30 mouse cellular contexts compared by ENCODE assay signal in the genomic region with DNA sequence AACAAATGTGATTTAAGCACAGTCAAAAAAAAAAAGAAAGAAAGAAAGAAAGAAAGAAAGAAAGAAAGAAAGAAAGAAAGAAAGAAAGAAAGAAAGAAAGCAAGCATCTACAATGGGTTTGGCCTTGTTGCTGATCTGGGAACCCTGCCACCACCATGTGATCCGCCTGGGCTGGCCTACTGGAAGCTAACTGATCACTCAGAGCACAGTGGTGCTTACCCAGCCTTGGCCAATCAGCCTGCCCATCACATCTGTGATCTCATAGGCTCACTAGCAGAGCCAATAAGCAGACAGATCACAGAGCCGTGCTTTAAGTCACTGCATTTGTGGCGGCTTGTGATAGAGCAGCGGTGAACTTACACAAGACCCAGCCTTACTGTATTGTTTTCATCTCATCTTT. TPM values are rescaled to one million over a fixed set of nuclear protein-coding genes. Genes with fewer than 3 reads are reported as not detected.
DNase-seq lines count a peak whose midpoint lies in the region; ATAC-seq and TF ChIP-seq lines count a peak whose summit lies in the region.
"Had no signal": no experiment of that assay in that cellular context is flagged by ENCODE, and none has a peak within 500 bp of the region (broad histone marks: within the 10 kb centered on the region; RNA-seq: fewer than 3 reads in every experiment).

No protein-coding gene starts in this region.

- ATAC-seq in midbrain, embryonic 11.5 days (ENCODE audit: low FRiP score), result no peak
- no peak for ATAC-seq in midbrain, postnatal 0 days (ENCODE audit: low FRiP score)
- ATAC-seq in hindbrain, postnatal 0 days, result no peak
- ATAC-seq in hindbrain, embryonic 12.5 days (ENCODE audit: low FRiP score), result no peak
- ATAC-seq: forebrain, embryonic 16.5 days; inflammation-experienced regulatory T-cells, adult 6 months; liver, embryonic 12.5 days; liver, postnatal 0 days; midbrain, embryonic 13.5 days had no signal

- H3K36me3 ChIP-seq in midbrain, embryonic 11.5 days (ENCODE audit: control insufficient read depth, insufficient read depth, low read length), result no peaks in the 10 kb centered on the region
- H3K36me3 ChIP-seq in midbrain, postnatal 0 days (ENCODE audit: insufficient read depth, low read length), result no peaks in the 10 kb centered on the region
- no peaks in the 10 kb centered on the region for H3K36me3 ChIP-seq in hindbrain, postnatal 0 days (ENCODE audit: insufficient read depth, low read length)
- no peaks in the 10 kb centered on the region for H3K36me3 ChIP-seq in hindbrain, embryonic 12.5 days
- H3K36me3 ChIP-seq: embryonic facial prominence, embryonic 13.5 days; forebrain, embryonic 10.5 days; heart, embryonic 10.5 days; heart, embryonic 15.5 days; hindbrain, embryonic 13.5 days; kidney, embryonic 15.5 days; liver, embryonic 12.5 days; midbrain, embryonic 13.5 days had no signal

- H3K4me3 ChIP-seq in midbrain, embryonic 11.5 days (ENCODE audit: low read depth, low read length), result no peak overlapping the region
- no peak overlapping the region for H3K4me3 ChIP-seq in midbrain, postnatal 0 days (ENCODE audit: low read depth, low read length)
- no peak overlapping the region for H3K4me3 ChIP-seq in hindbrain, postnatal 0 days (ENCODE audit: low read length)
- H3K4me3 ChIP-seq in hindbrain, embryonic 12.5 days, result no peak overlapping the region
- H3K4me3 ChIP-seq: embryonic facial prominence, embryonic 13.5 days; forebrain, embryonic 10.5 days; heart, embryonic 10.5 days; heart, embryonic 15.5 days; hindbrain, embryonic 13.5 days; kidney, embryonic 15.5 days; liver, embryonic 12.5 days; megakaryocyte, embryonic 14.5 days; midbrain, embryonic 13.5 days had no signal

- H3K9me3 ChIP-seq in midbrain, embryonic 11.5 days (ENCODE audit: control insufficient read depth, low read length), result peaks cover 4% of the 10 kb centered on the region; the same call in 1 of the 2 replicates
- H3K9me3 ChIP-seq in midbrain, postnatal 0 days (ENCODE audit: low read length), result no peaks in the 10 kb centered on the region
- no peaks in the 10 kb centered on the region for H3K9me3 ChIP-seq in hindbrain, postnatal 0 days (ENCODE audit: low read length)
- H3K9me3 ChIP-seq in hindbrain, embryonic 12.5 days (replicated peaks), result peaks cover 6% of the 10 kb centered on the region; the same call in 1 of the 2 replicates
- H3K9me3 ChIP-seq: forebrain, embryonic 10.5 days; heart, embryonic 10.5 days; heart, embryonic 15.5 days; hindbrain, embryonic 13.5 days; kidney, embryonic 15.5 days had no signal

- DNase-seq in heart, postnatal 10 days, result peak; percentile 23 to 32
- DNase-seq in heart, adult 8-10 months (ENCODE audit: low spot score), result no peak
- DNase-seq in midbrain, embryonic 11.5 days (ENCODE audit: low spot score, missing footprints), result peak; percentile 49
- no peak for DNase-seq in midbrain, postnatal 0 days (ENCODE audit: low spot score)
- DNase-seq in adipocyte (ENCODE audit: low spot score), result peak; percentile 63
- DNase-seq in skeletal muscle tissue, adult 2 months (ENCODE audit: low read depth, low spot score), result peak; percentile 27
- DNase-seq in hindbrain, postnatal 0 days (ENCODE audit: low spot score), result no peak
- DNase-seq: cerebellum, adult 11 months; cerebellum, adult 9-10 months; gastrocnemius, postnatal 10 days; heart, postnatal 36 days; kidney, postnatal 4 days; layer of hippocampus, postnatal 36 days; left cerebral cortex, postnatal 4 days; liver, postnatal 0 days; lung, postnatal 36 days; thymus, postnatal 14 days had no signal

- whole genome bisulfite sequencing in midbrain, embryonic 11.5 days, result 92% methylated on average over 4 of the region's 4 CpGs
- 90% methylated on average over 4 of the region's 4 CpGs for WGBS in midbrain, postnatal 0 days
- WGBS in hindbrain, postnatal 0 days, result 89% methylated on average over 4 of the region's 4 CpGs
- WGBS in hindbrain, embryonic 12.5 days, result 96% methylated on average over 4 of the region's 4 CpGs

- no peak overlapping the region for H3K4me2 ChIP-seq in midbrain, embryonic 11.5 days
- H3K4me2 ChIP-seq in midbrain, postnatal 0 days (ENCODE audit: low read depth, low read length, poor library complexity, severe bottlenecking), result no peak overlapping the region
- H3K4me2 ChIP-seq in hindbrain, postnatal 0 days (ENCODE audit: low read depth, low read length), result no peak overlapping the region
- H3K4me2 ChIP-seq in hindbrain, embryonic 12.5 days (replicated peaks), result no peak overlapping the region
- H3K4me2 ChIP-seq: embryonic facial prominence, embryonic 13.5 days; heart, embryonic 15.5 days; hindbrain, embryonic 13.5 days; kidney, embryonic 15.5 days; liver, embryonic 12.5 days; midbrain, embryonic 13.5 days had no signal

- TF ChIP-seq CTCF in midbrain, postnatal 0 days (IDR thresholded peaks at IDR 0.05), result no peak
- no peak for TF ChIP-seq CTCF in hindbrain, postnatal 0 days (IDR thresholded peaks at IDR 0.05; ENCODE audit: low read depth)

- no peaks in the 10 kb centered on the region for H3K27me3 ChIP-seq in midbrain, embryonic 11.5 days (ENCODE audit: control insufficient read depth, insufficient read depth, low read length)
- no peaks in the 10 kb centered on the region for H3K27me3 ChIP-seq in midbrain, postnatal 0 days (ENCODE audit: insufficient read depth, low read length)
- no peaks in the 10 kb centered on the region for H3K27me3 ChIP-seq in hindbrain, postnatal 0 days (ENCODE audit: insufficient read depth, low read length)
- peaks cover 5% of the 10 kb centered on the region; the same call in 1 of the 2 replicates for H3K27me3 ChIP-seq in hindbrain, embryonic 12.5 days
- H3K27me3 ChIP-seq: CH12.LX; heart, embryonic 15.5 days; kidney, embryonic 15.5 days; liver, embryonic 12.5 days; megakaryocyte, embryonic 14.5 days had no signal

- H3K4me1 ChIP-seq in midbrain, embryonic 11.5 days (ENCODE audit: control insufficient read depth, insufficient read depth, low read length), result peaks cover 14% of the 10 kb centered on the region
- H3K4me1 ChIP-seq in midbrain, postnatal 0 days (ENCODE audit: insufficient read depth, low read length), result no peaks in the 10 kb centered on the region
- H3K4me1 ChIP-seq in hindbrain, postnatal 0 days (ENCODE audit: insufficient read depth, low read length), result peaks cover 6% of the 10 kb centered on the region; the same call in 1 of the 2 replicates
- H3K4me1 ChIP-seq in hindbrain, embryonic 12.5 days, result peaks cover 11% of the 10 kb centered on the region

- intact Hi-C loops in heart, postnatal 10 days (cut with DNase I), result no loop called here

- no peak overlapping the region for H3K27ac ChIP-seq in midbrain, embryonic 11.5 days (ENCODE audit: low read depth, low read length)
- H3K27ac ChIP-seq in midbrain, postnatal 0 days (ENCODE audit: low read depth, low read length), result no peak overlapping the region
- no peak overlapping the region for H3K27ac ChIP-seq in hindbrain, postnatal 0 days
- no peak overlapping the region for H3K27ac ChIP-seq in hindbrain, embryonic 12.5 days
- H3K27ac ChIP-seq: embryonic facial prominence, embryonic 13.5 days; forebrain, embryonic 10.5 days; heart, embryonic 10.5 days; heart, embryonic 15.5 days; hindbrain, embryonic 13.5 days; kidney, embryonic 15.5 days; liver, embryonic 12.5 days; midbrain, embryonic 13.5 days had no signal

- no peak overlapping the region for H3K9ac ChIP-seq in midbrain, embryonic 11.5 days (ENCODE audit: low read length)
- no peak overlapping the region for H3K9ac ChIP-seq in midbrain, postnatal 0 days (replicated peaks; ENCODE audit: low read length, poor library complexity, severe bottlenecking)
- no peak overlapping the region for H3K9ac ChIP-seq in hindbrain, postnatal 0 days (replicated peaks; ENCODE audit: low read length)
- no peak overlapping the region for H3K9ac ChIP-seq in hindbrain, embryonic 12.5 days
- H3K9ac ChIP-seq: embryonic facial prominence, embryonic 13.5 days; heart, embryonic 15.5 days; hindbrain, embryonic 13.5 days; kidney, embryonic 15.5 days; liver, embryonic 12.5 days; liver, postnatal 0 days; midbrain, embryonic 13.5 days had no signal

RNA-seq across cellular contexts. Expression of gene Spred2, which starts 10.4 kb away (rescaled TPM):
- 10 to 100 TPM; 28.4 to 33.4 TPM for total RNA-seq in heart, postnatal 10 days (2021)
- 10 to 100 TPM; 17.0 to 20.7 (median 20.0) TPM for total RNA-seq in heart, adult 8-10 months (2022)
- polyA plus RNA-seq in midbrain, embryonic 11.5 days (2014; fragmentation: Nextera tagmentation; extraction: Ambion mirVana), result 4.7 and 5.7 TPM in 2 replicates
- 12.9 and 17.0 TPM in 2 replicates for total RNA-seq in midbrain, postnatal 0 days (2014; rRNA removed)
- polyA plus RNA-seq in midbrain, postnatal 0 days (2015; fragmentation: Nextera tagmentation; extraction: Ambion mirVana), result 5.7 and 6.2 TPM in 2 replicates
- total RNA-seq in hindbrain, postnatal 0 days (2014; rRNA removed), result 15.6 and 16.9 TPM in 2 replicates
- polyA plus RNA-seq in hindbrain, postnatal 0 days (2015; fragmentation: Nextera tagmentation; extraction: Ambion mirVana), result 8.4 and 8.7 TPM in 2 replicates
- polyA plus RNA-seq in hindbrain, embryonic 12.5 days (2016; fragmentation: Nextera tagmentation; extraction: Ambion mirVana), result 6.8 and 7.8 TPM in 2 replicates

Comparison
In these comparisons a context has a peak if more than half of its experiments do, and no peak if none do; other contexts are left out.
1. DNase-seq: peak in heart, postnatal 10 days (2 of 2), midbrain, embryonic 11.5 days (single experiment), adipocyte (single experiment) and skeletal muscle tissue, adult 2 months (single experiment); none in heart, adult 8-10 months (single experiment), midbrain, postnatal 0 days (single experiment) and hindbrain, postnatal 0 days (single experiment).